Mouse (Mus musculus) kidney, postnatal 25 days (tissue): ENCODE results near the gene Kmt2e.

Experiments
- DNase-seq, 2 experiments: peaks; one replicate each; pipeline ENCODE4 v3.0.0; 2021; ENCODE audit warnings: mixed read lengths in 2 of 2

Gene Kmt2e

GRCm38 (mm10) chr5:23434598-23435481 lies 599 bp downstream of the Kmt2e start:
- DNase-seq: peak; percentile 58 to 81

- no peak for DNase-seq
Measured at GRCm38 (mm10) chr5:23435482-23436125, 1.4 kb downstream of the Kmt2e start.

DNA sequence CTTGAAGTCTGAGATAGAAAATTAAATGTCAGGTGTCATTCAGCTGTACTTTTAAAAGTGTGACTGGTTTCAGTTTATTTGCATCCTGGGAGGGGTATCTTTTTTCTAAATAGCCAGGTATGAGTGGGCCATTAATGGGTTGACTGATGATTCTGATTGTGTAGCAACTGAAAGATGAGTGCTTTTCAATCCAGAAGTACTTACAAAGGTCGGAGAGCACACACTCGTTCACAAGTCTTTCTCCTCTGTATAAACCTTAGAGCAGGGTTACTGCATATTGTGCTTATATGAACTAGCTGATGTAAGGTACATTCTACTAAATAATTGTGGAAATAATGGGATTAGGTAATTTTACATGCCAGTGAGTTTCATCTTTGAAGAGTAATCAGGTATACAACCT lies 2.5 kb downstream of the Kmt2e start:
- no peak for DNase-seq

DNA sequence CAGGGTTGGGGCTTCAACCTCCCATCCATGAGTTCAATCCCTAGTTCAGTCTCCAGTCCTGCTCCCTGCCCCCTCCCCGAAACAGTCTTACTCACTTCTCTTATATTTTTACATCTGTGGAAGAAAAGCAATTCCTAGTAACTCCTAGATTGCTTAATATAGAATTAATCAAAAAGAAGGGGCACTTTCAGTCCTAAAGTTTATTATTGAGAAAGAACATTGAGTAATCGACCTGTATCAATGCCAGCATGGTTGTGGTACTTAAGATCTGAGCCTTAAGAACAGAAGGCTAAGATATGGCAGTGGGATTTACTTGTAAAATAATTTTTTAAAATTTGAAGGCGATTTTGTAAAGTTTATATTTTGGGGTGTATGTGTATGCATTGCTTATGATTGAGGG lies 5.6 kb downstream of the Kmt2e start:
- DNase-seq: no peak

DNA sequence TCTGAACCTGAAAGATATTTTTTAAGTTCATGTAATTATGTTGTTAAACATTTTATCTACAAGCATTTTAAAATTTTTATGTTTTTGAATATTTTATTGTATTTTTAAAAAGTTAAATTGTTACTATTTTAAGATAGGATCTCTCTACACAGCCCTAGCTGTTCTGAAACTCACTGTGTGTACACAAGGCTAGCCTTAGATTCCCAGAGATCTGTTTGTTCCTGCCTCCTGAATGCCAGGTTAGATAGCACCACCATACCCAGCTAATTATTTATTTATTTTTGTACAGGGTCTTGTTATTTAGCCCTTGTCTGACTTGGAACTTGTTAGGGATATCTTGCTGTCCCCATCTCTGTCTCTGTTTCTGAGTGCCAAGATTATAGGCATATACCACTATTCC lies 6.3 kb downstream of the Kmt2e start:
- DNase-seq: no peak

- DNase-seq: peak in 1 of 2 experiments; percentile 54
Measured at GRCm38 (mm10) chr5:23441916-23442315, 7.7 kb downstream of the Kmt2e start.

DNA sequence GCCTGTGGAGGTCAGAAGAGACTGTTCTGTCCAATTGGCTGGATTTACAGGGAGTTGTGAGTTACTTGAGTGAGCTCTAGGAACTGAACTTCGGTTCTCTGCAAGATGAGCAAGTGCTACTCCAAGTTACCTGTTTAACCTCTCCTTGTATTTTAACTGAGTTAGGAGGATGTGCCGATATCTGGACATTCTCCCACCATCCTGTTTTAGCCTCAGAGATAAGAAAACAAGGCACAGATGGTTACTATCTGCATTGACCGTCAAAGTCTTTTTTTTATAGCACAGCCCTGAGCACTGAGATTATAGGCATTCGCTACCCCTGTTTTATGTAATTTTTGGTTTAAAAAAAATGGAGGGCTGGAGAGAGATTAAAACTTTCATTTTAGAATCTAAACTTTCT lies 10.2 kb downstream of the Kmt2e start:
- no peak for DNase-seq

DNA sequence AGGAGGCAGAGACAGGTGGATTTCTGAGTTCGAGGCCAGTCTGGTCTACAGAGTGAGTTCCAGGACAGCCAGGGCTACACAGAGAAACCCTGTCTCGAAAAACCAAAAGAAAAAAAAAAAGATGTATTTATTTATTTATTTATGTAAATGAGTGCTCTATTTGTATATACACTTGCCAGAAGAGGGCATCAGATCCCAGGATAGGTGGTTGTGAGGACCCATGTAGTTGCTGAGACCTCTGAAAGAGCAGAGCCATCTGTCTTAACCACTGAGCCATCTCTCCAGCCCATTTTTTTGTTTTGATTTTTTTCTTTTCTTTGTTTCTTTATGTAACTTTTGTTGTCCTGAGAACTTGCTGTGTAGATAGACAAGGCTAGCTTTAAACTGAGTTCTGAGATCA lies 19.3 kb downstream of the Kmt2e start:
- DNase-seq: peak in 1 of 2 experiments; percentile 17

GRCm38 (mm10) chr5:23461688-23462087 lies 27.4 kb downstream of the Kmt2e start:
- no peak for DNase-seq

DNA sequence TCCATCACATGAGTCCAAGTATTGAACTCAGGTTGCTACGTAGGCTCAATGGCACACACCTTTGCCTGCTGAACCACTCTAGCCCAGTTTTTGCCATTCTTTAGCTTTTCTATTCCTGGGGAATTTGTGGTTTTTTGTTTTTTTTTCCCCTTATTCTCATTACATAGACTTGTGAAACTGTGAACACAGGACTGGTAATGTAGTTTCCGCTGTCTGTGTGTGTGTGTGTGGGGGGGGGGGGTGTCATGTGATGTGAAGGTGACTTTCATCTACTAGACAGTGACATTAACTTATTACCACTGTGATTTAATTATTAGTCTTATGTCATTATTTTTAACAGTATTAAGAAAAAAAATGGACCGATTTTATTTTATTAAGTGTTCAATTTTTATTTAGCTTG lies 30.0 kb downstream of the Kmt2e start:
- no peak for DNase-seq

GRCm38 (mm10) chr5:23464743-23465142 lies 30.5 kb downstream of the Kmt2e start:
- no peak for DNase-seq

GRCm38 (mm10) chr5:23466546-23466945 lies 32.3 kb downstream of the Kmt2e start:
- DNase-seq: peak in 1 of 2 experiments; percentile 57

GRCm38 (mm10) chr5:23473098-23473873 lies 39.0 kb downstream of the Kmt2e start:
- no peak for DNase-seq

GRCm38 (mm10) chr5:23483811-23484210 lies 49.6 kb downstream of the Kmt2e start:
- DNase-seq: no peak

DNA sequence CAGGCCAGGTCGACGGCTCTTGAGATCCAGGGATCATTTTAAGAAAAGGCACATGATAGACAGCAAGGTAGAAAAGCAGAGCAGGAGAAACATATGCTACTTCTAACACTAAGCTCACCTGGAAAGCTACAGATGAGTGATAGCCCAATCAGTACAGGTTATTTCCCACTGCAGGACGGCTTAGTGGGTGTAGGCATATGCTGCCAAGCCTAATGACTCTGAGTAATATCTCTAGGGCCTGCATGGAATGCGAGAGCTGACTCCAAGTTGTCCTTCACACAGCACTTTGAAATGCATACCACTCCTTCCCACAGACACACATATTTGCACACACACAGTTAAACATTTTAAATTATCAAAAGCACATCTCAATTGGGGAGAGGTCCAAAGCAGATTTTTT lies 55.0 kb downstream of the Kmt2e start:
- no peak for DNase-seq

- DNase-seq: peak in 1 of 2 experiments; percentile 34
Measured at GRCm38 (mm10) chr5:23490797-23491196, 56.6 kb downstream of the Kmt2e start.

DNA sequence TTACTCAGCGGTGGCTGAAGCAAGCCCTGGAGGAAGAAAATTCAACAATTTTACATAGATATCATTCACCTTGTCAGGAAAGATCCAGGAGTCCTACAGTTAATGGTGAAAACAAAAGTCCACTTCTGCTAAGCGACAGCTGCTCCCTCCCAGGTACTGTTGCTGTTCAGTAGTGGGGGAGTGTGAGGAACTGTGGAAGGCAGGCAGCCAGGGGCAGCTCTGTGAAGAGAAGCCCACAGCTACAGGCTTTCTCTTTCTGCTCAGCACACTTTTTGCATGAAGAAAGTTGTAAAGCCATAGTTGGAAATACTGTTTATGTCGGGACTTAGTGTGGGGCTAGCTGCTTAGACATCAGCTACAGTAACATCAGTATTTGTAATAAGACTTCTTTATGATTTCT lies 62.2 kb downstream of the Kmt2e start:
- no peak for DNase-seq

- no peak for DNase-seq
Measured at GRCm38 (mm10) chr5:23496933-23497332, 62.7 kb downstream of the Kmt2e start.

DNA sequence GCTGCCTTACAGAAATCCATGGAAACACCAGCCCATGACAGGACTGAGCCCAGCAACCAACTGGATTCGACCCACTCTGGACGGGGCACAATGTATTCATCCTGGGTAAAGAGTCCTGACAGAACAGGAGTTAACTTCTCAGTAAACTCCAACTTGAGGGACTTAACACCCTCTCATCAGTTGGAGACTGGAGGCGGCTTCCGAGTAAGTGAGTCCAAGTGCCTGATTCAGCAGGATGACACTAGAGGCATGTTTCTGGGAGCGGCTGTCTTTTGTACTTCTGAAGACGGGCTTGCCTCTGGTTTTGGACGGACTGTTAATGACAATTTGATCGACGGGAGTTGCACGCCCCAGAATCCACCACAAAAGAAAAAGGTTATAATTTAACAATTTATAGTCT lies 63.7 kb downstream of the Kmt2e start:
- no peak for DNase-seq

DNA sequence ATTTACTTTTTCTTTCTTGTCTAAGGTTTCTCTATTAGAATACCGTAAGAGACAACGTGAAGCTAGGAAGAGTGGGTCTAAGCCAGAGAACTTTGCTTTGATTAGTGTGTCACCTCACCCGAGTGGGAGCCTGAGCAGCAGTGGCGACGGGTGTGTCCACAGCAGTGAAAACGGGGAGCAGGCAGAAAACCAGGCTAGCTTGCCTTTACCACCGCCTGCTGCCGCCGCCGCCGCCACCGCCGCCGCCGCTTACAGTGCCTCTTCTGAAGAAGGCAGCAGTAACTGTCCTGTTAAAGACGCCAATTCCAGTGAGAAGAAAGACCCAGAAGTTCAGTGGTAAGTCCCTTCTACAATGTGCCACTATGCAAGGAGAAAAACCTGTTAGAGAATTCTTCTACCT lies 65.0 kb downstream of the Kmt2e start:
- DNase-seq: no peak

DNA sequence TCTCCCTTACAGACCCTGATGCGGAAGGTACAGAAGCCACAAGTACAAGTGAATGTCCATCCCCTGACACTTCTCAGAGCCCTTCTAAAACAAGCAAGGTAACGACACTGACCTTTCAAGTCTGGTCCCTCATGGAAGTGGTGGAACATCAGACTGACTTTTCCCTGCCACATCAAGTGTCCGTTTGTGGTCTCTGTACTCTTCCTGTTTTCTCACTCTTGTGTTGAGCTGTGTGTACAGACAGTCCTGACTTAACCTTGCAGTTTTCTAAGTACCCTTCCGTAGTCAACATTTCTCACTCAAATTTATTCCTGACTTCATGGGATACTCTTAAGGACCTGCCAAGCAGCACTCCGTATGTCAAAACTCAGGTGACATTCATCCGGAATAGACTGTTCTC lies 66.5 kb downstream of the Kmt2e start:
- no peak for DNase-seq

- no peak for DNase-seq
Measured at GRCm38 (mm10) chr5:23501582-23502316, 67.5 kb downstream of the Kmt2e start.
